Mouse (Mus musculus): ENCODE results near the gene Gm17416. TPM values are rescaled to one million over a fixed set of nuclear protein-coding genes. Genes with fewer than 3 reads are reported as not detected.
A peak's percentile ranks its signal among the peaks of the same experiment; 100 is the strongest.

Gene Gm17416
- total and polyA plus RNA-seq, 3 experiments, result not detected

DNA sequence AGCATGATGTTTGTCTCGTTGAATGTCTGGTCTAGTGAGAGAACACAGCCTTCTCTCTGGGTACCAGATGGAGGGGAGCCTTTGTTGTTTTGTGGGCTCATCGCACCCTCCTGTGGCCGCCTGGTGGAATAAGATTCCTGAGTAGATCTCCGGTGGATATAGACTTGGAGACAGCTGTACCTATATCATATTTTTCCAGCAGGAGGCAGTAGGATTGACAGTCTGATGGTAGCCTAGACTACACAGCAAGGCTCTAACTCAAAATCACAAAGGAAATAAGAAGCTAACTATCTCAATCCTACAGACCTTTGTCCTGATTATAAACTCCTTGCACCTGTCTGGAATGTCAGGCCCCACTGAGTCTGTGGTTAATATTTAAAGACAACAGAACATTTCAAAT lies 24.4 kb upstream of the Gm17416 start:
- no peaks in the 10 kb centered on the region for H3K36me3 ChIP-seq (ENCODE audit: control insufficient read depth in 1 of 2, insufficient read depth in 2 of 2, low read length in 2 of 2)
- H3K79me2 ChIP-seq (ENCODE audit: control insufficient read depth, insufficient read depth, low read length, poor library complexity), result no peaks in the 10 kb centered on the region
- H3K4me1 ChIP-seq (ENCODE audit: control insufficient read depth in 1 of 2, insufficient read depth in 2 of 2, low read length in 2 of 2), result no peaks in the 10 kb centered on the region
- peak; percentile 45 for DNase-seq (ENCODE audit: low read depth, low spot score)
- TF ChIP-seq MYC (IDR thresholded peaks at IDR 0.05; ENCODE audit: low read depth, low read length) (no peak), CHD1 (IDR thresholded peaks at IDR 0.05; ENCODE audit: low read depth, low read length) (no peak), RAD21 (IDR thresholded peaks at IDR 0.05; ENCODE audit: low read depth, low read length) (peak; percentile 47), POLR2AphosphoS2 (IDR thresholded peaks at IDR 0.05; ENCODE audit: low read length) (no peak), SMC3 (IDR thresholded peaks at IDR 0.05; ENCODE audit: low read depth, low read length) (peak; percentile 45), CTCF (IDR thresholded peaks at IDR 0.05 in 2 of 3, conservative IDR thresholded peaks at IDR 0.05 in 1 of 3; ENCODE audit: control insufficient read depth in 1 of 3, insufficient read depth in 1 of 3, low read depth in 2 of 3, low read length in 3 of 3, poor library complexity in 1 of 3, severe bottlenecking in 1 of 3) (peak; percentile 14 to 74 (median 55); a peak in 4 of 6 replicates), E2F4 (IDR thresholded peaks at IDR 0.05; ENCODE audit: borderline replicate concordance, low read depth, low read length) (no peak), HCFC1 (IDR thresholded peaks at IDR 0.05; ENCODE audit: low read depth, low read length) (no peak), MAZ (IDR thresholded peaks at IDR 0.05; ENCODE audit: low read depth, low read length) (no peak)
- H3K4me3 ChIP-seq (ENCODE audit: control insufficient read depth in 1 of 2, insufficient read depth in 1 of 2, low read depth in 2 of 2, low read length in 2 of 2), result no peak overlapping the region
- H3K27ac ChIP-seq (ENCODE audit: control insufficient read depth, low read depth, low read length), result no peak overlapping the region
- H3K9me3 ChIP-seq (replicated peaks; ENCODE audit: insufficient read depth, low read length), result no peaks in the 10 kb centered on the region
- H3K27me3 ChIP-seq (ENCODE audit: control insufficient read depth in 1 of 2, insufficient read depth in 2 of 2, low read length in 2 of 2), result peaks cover 2 to 3% of the 10 kb centered on the region in 2 experiments
- H3K9ac ChIP-seq (ENCODE audit: control insufficient read depth, low read depth, low read length, poor library complexity, severe bottlenecking), result no peak overlapping the region

DNA sequence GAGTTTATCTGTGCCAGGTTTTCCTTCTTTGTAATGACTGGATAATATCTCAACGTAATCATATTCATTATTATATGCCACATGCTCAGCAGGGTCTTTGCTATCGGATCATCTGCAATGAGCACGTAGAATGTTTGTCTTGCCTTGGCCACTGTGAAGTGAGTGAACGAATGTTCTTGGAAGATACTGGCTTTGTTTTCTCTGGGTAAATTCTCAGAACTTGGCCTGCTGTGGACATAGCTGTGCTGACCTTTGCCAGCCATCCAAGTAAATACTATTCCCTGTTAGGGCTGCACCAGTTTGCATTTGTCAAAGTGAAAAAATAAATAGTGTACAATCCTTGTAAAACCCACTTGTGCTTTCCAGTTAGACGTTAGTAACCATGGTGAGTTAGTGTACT lies 21.0 kb upstream of the Gm17416 start:
- DNase-seq (ENCODE audit: low read depth, low spot score), result no peak
- H3K36me3 ChIP-seq (ENCODE audit: control insufficient read depth in 1 of 2, insufficient read depth in 2 of 2, low read length in 2 of 2), result no peaks in the 10 kb centered on the region

DNA sequence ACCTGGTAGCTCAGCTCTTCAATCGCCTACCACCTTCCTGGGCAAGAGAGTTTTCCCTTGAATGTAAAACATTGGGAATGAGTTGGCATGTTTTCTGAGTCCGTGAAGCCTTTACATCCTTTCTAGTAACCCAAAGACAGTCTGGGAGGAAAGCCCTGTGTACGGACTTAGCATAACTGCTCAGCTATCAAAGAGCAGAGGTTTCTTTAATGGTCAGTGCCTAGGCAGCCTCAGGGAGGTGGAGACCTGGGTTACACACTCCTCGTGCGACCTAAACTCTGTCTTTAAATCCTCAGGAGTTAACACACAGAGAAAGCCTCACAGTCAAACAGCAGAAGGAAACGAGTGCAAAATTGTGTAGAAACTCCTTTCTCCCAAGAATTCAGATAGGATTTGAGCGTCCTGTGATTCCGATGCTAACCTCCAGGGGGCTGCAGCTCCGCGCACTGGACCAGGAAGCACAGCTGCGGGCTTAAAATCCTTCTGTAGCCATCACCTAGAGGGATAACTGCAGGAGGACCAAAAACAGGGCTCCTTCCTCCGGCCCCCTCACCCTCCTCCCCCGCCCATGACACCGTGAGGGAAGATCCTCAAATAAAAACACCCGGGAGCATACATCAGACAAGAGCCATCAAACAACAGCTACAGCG lies 15.2 kb upstream of the Gm17416 start:
- Histone ChIP-seq H3K36me3 (ENCODE audit: control insufficient read depth in 1 of 2, insufficient read depth in 2 of 2, low read length in 2 of 2) (peaks cover 0 to 6% of the 10 kb centered on the region in 2 experiments; a peak in 1 of 4 replicates), H3K27ac (ENCODE audit: control insufficient read depth, low read depth, low read length) (no peak overlapping the region), H3K4me3 (ENCODE audit: control insufficient read depth in 1 of 2, insufficient read depth in 1 of 2, low read depth in 2 of 2, low read length in 2 of 2) (no peak overlapping the region), H3K9ac (ENCODE audit: control insufficient read depth, low read depth, low read length, poor library complexity, severe bottlenecking) (no peak overlapping the region), H3K27me3 (ENCODE audit: control insufficient read depth in 1 of 2, insufficient read depth in 2 of 2, low read length in 2 of 2) (peaks cover 5 to 8% of the 10 kb centered on the region in 2 experiments; a peak in 3 of 4 replicates), H3K79me2 (ENCODE audit: control insufficient read depth, insufficient read depth, low read length, poor library complexity) (no peaks in the 10 kb centered on the region), H3K9me3 (replicated peaks; ENCODE audit: insufficient read depth, low read length) (no peaks in the 10 kb centered on the region), H3K4me1 (ENCODE audit: control insufficient read depth in 1 of 2, insufficient read depth in 2 of 2, low read length in 2 of 2) (peaks cover 0 to 11% of the 10 kb centered on the region in 2 experiments; a peak in 2 of 4 replicates)
- DNase-seq (ENCODE audit: low read depth, low spot score), result peak; percentile 54
- TF ChIP-seq MAZ (IDR thresholded peaks at IDR 0.05; ENCODE audit: low read depth, low read length), result no peak
- TF ChIP-seq MAFK (IDR thresholded peaks at IDR 0.05; ENCODE audit: borderline replicate concordance, low read depth, low read length), result no peak
- TF ChIP-seq GATA1 (IDR thresholded peaks at IDR 0.05; ENCODE audit: low read depth, low read length), result no peak
- no peak for TF ChIP-seq USF2 (IDR thresholded peaks at IDR 0.05; ENCODE audit: borderline replicate concordance in 1 of 2, insufficient read depth in 1 of 2, low read depth in 1 of 2, low read length in 2 of 2)
- TF ChIP-seq RAD21 (IDR thresholded peaks at IDR 0.05; ENCODE audit: low read depth, low read length), result peak; percentile 44
- TF ChIP-seq SMC3 (IDR thresholded peaks at IDR 0.05; ENCODE audit: low read depth, low read length), result peak; percentile 46; the same call in 1 of the 2 replicates
- peak; percentile 66 to 77 (median 77) for TF ChIP-seq CTCF (IDR thresholded peaks at IDR 0.05 in 2 of 3, conservative IDR thresholded peaks at IDR 0.05 in 1 of 3; ENCODE audit: control insufficient read depth in 1 of 3, insufficient read depth in 1 of 3, low read depth in 2 of 3, low read length in 3 of 3, poor library complexity in 1 of 3, severe bottlenecking in 1 of 3)
- TF ChIP-seq ELF1 (IDR thresholded peaks at IDR 0.05; ENCODE audit: low read depth, low read length), result 0 out of 2 replicates have a peak, but pooled peaks have one; percentile 47
- TF ChIP-seq CHD1 (IDR thresholded peaks at IDR 0.05; ENCODE audit: low read depth, low read length), result no peak

More for the DNA sequence above, 21.0 kb upstream of the Gm17416 start:
- H3K4me1 ChIP-seq (ENCODE audit: control insufficient read depth in 1 of 2, insufficient read depth in 2 of 2, low read length in 2 of 2), result no peaks in the 10 kb centered on the region
- no peaks in the 10 kb centered on the region for H3K9me3 ChIP-seq (replicated peaks; ENCODE audit: insufficient read depth, low read length)
- TF ChIP-seq MAZ (IDR thresholded peaks at IDR 0.05; ENCODE audit: low read depth, low read length), result no peak
- no peak overlapping the region for H3K4me3 ChIP-seq (ENCODE audit: control insufficient read depth in 1 of 2, insufficient read depth in 1 of 2, low read depth in 2 of 2, low read length in 2 of 2)
- H3K27me3 ChIP-seq (ENCODE audit: control insufficient read depth in 1 of 2, insufficient read depth in 2 of 2, low read length in 2 of 2), result peaks cover 7 to 8% of the 10 kb centered on the region in 2 experiments
- H3K9ac ChIP-seq (ENCODE audit: control insufficient read depth, low read depth, low read length, poor library complexity, severe bottlenecking), result no peak overlapping the region
- no peak overlapping the region for H3K27ac ChIP-seq (ENCODE audit: control insufficient read depth, low read depth, low read length)
- H3K79me2 ChIP-seq (ENCODE audit: control insufficient read depth, insufficient read depth, low read length, poor library complexity), result no peaks in the 10 kb centered on the region

Measured in MEL (cell line).